Mouse (Mus musculus) myocyte (in vitro differentiated cells): ENCODE measurements around the gene Ccdc60.

Source experiments
- CEBPB ChIP-seq: IDR thresholded peaks from 2 replicates; pipeline ENCODE4 v1.6.1; 2011; ENCODE audit warnings: mild to moderate bottlenecking, moderate library complexity; ENCODE audit not compliant: poor library complexity, insufficient read depth, severe bottlenecking
- POLR2A ChIP-seq: IDR thresholded peaks from one replicate; pipeline ENCODE4 v1.6.1; 2011; ENCODE audit warnings: low read depth, mild to moderate bottlenecking, control low read depth, moderate library complexity; ENCODE audit not compliant: insufficient read length

- no peak for TF ChIP-seq CEBPB
- TF ChIP-seq POLR2A = no peak
Observed at GRCm38 (mm10) chr5:116154811-116155210, 134.0 kb downstream of the Ccdc60 start.
